Mouse (Mus musculus) midbrain, embryonic 11.5 days (tissue): ENCODE measurements at regions not wholly inside any gene's neighbourhood (a gene's known extent, or its start where the extent isn't known, plus 50 kb on each side); places are given as distances from the start of the nearest gene placed in this dataset.
A peak's percentile ranks its signal among the peaks of the same experiment; 100 is the strongest.

Source experiments
- ATAC-seq: fragments of 200-750 bp; cut with Nextera tagmentation; 2 replicates; pipeline ENCODE4 v1.8.0; 2017; ENCODE audit warnings: moderate TSS enrichment, moderate library complexity; ENCODE audit not compliant: low FRiP score
- DNase-seq: peaks from one replicate; pipeline ENCODE4 v3.0.0; 2015; ENCODE audit warnings: low spot score; ENCODE audit errors: missing footprints
- H3K27ac ChIP-seq: fragments of 300-500 bp; sonication (generic); 2 replicates; pipeline ENCODE4 v1.5.1; 2014; ENCODE audit warnings: low read depth, low read length
- H3K27me3 ChIP-seq: fragments of 300-500 bp; sonication (generic); 2 replicates; pipeline ENCODE4 v1.6.1; 2014; ENCODE audit warnings: mild to moderate bottlenecking, low read length, moderate library complexity, mixed read lengths; ENCODE audit not compliant: control insufficient read depth, insufficient read depth
- H3K36me3 ChIP-seq: fragments of 300-500 bp; sonication (generic); 2 replicates; pipeline ENCODE4 v1.6.1; 2014; ENCODE audit warnings: mild to moderate bottlenecking, low read length, moderate library complexity, mixed read lengths; ENCODE audit not compliant: control insufficient read depth, insufficient read depth
- H3K4me1 ChIP-seq: fragments of 300-500 bp; sonication (generic); 2 replicates; pipeline ENCODE4 v1.6.1; 2014; ENCODE audit warnings: low read length; ENCODE audit not compliant: control insufficient read depth, insufficient read depth
- H3K4me2 ChIP-seq: fragments of 300-500 bp; sonication (generic); 2 replicates; pipeline ENCODE4 v1.6.1; 2014; ENCODE audit warnings: mild to moderate bottlenecking, moderate library complexity
- H3K4me3 ChIP-seq: fragments of 300-500 bp; sonication (generic); 2 replicates; pipeline ENCODE4 v1.5.1; 2014; ENCODE audit warnings: low read depth, low read length
- H3K9ac ChIP-seq: fragments of 300-500 bp; sonication (generic); 2 replicates; pipeline ENCODE4 v1.6.1; 2014; ENCODE audit warnings: low read length
- H3K9me3 ChIP-seq: fragments of 300-500 bp; sonication (generic); 2 replicates; pipeline ENCODE4 v1.6.1; 2016; ENCODE audit warnings: low read length; ENCODE audit not compliant: control insufficient read depth
- WGBS: fragments of 180-500 bp; shearing (Covaris S2); extraction: QIAGEN DNeasy Blood & Tissue Kit; methylation state at CpG from one replicate; pipeline ENCODE4 v1.1.7; 2014; 5-methylcytosine and 5-hydroxymethylcytosine counted together

- peak; percentile 23 for DNase-seq
- no peak overlapping the region for H3K4me3 ChIP-seq
- WGBS, result 70% methylated on average over 8 of the region's 8 CpGs
These were observed 54.4 kb upstream of the Csrp1 start for GRCm38 (mm10) chr1:135665484-135665883.

DNA sequence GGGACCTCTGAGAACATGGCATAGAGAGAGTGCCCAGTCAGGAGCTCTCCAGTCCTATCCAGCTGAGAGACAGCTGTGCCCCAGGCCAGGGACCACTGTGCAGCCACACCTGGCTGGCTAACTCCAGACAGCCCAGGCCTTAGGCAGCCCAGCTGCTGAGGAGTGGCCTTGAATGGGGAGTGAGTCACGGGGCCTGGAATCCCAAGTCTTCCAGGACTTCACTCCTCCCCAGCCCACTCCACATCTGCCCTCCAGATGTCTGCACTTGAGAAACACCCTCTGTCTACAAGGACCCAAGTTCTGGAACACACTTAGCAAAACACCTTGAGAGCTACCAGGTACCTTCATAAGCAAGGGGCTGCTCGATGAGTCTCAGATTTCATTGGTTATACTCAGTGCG lies 51.5 kb upstream of the Csrp1 start:
- H3K9ac ChIP-seq, result no peak overlapping the region
- ATAC-seq (no peak), DNase-seq (peak; percentile 81)
- H3K36me3 ChIP-seq, result no peaks in the 10 kb centered on the region
- H3K4me1 ChIP-seq, result peaks cover 3% of the 10 kb centered on the region; the same call in 1 of the 2 replicates
- H3K4me2 ChIP-seq, result no peak overlapping the region
- H3K27me3 ChIP-seq, result no peaks in the 10 kb centered on the region
- H3K27ac ChIP-seq, result no peak overlapping the region
- no peak overlapping the region for H3K4me3 ChIP-seq
- 86% methylated on average over 3 of the region's 3 CpGs for WGBS
- no peaks in the 10 kb centered on the region for H3K9me3 ChIP-seq

More at GRCm38 (mm10) chr1:135665484-135665883, 54.4 kb upstream of the Csrp1 start:
- Histone ChIP-seq H3K9me3 (no peaks in the 10 kb centered on the region), H3K4me1 (no peaks in the 10 kb centered on the region; the same call in 1 of the 2 replicates), H3K27me3 (no peaks in the 10 kb centered on the region), H3K4me2 (no peak overlapping the region), H3K9ac (no peak overlapping the region), H3K27ac (no peak overlapping the region), H3K36me3 (no peaks in the 10 kb centered on the region)
- ATAC-seq, result no peak

GRCm38 (mm10) chr1:135668951-135669350 lies 50.9 kb upstream of the Csrp1 start:
- Histone ChIP-seq H3K27ac (no peak overlapping the region), H3K36me3 (no peaks in the 10 kb centered on the region), H3K4me1 (peaks cover 3% of the 10 kb centered on the region; the same call in 1 of the 2 replicates), H3K4me3 (no peak overlapping the region), H3K27me3 (no peaks in the 10 kb centered on the region), H3K9me3 (no peaks in the 10 kb centered on the region), H3K4me2 (no peak overlapping the region), H3K9ac (no peak overlapping the region)
- ATAC-seq, result no peak
- WGBS, result 82% methylated on average over 7 of the region's 7 CpGs
- DNase-seq, result peak; percentile 41

- Histone ChIP-seq H3K27ac (no peak overlapping the region), H3K4me1 (peaks cover 3% of the 10 kb centered on the region; the same call in 1 of the 2 replicates), H3K9ac (no peak overlapping the region)
These were observed 50.1 kb upstream of the Csrp1 start for GRCm38 (mm10) chr1:135669803-135670202.

More at GRCm38 (mm10) chr1:135669803-135670202, 50.1 kb upstream of the Csrp1 start:
- WGBS, result 83% methylated on average over 7 of the region's 7 CpGs
- ATAC-seq (no peak), DNase-seq (peak; percentile 87)
- H3K4me3 ChIP-seq, result no peak overlapping the region
- H3K27me3 ChIP-seq, result no peaks in the 10 kb centered on the region
- H3K36me3 ChIP-seq, result no peaks in the 10 kb centered on the region
- H3K4me2 ChIP-seq, result no peak overlapping the region
- H3K9me3 ChIP-seq, result no peaks in the 10 kb centered on the region
